Mouse (Mus musculus): ENCODE measurements around the gene Ccdc88b. TPM values are rescaled to one million over a fixed set of nuclear protein-coding genes. Genes with fewer than 3 reads are reported as not detected.
A peak's percentile ranks its signal among the peaks of the same experiment; 100 is the strongest.

Ccdc88b gene
- total and polyA plus RNA-seq, 2 experiments from 2014 or later: 0.86 to 1.9 TPM

GRCm38 (mm10) chr19:6855225-6856031 is 2.6 kb downstream of the Ccdc88b start:
- 12% methylated on average over 38 of the region's 38 CpGs for WGBS

GRCm38 (mm10) chr19:6854658-6855057 is 3.4 kb downstream of the Ccdc88b start:
- no peak for TF ChIP-seq CTCF (IDR thresholded peaks at IDR 0.05)
- H3K4me2 ChIP-seq (ENCODE audit: low read depth, low read length, poor library complexity, severe bottlenecking): peak overlapping the region; percentile 36; the same call in 1 of the 2 replicates
- no peak overlapping the region for H3K9ac ChIP-seq (replicated peaks; ENCODE audit: low read length, poor library complexity, severe bottlenecking)
- no peaks in the 10 kb centered on the region; the same call in 1 of the 2 replicates for H3K4me1 ChIP-seq (ENCODE audit: insufficient read depth, low read length)
- no peak for ATAC-seq (ENCODE audit: low FRiP score)
- no peaks in the 10 kb centered on the region for H3K9me3 ChIP-seq (ENCODE audit: low read length)
- DNase-seq (ENCODE audit: low spot score): no peak
- H3K4me3 ChIP-seq (ENCODE audit: low read depth, low read length): no peak overlapping the region
- H3K27me3 ChIP-seq (ENCODE audit: insufficient read depth, low read length): peaks cover 16% of the 10 kb centered on the region; the same call in 1 of the 2 replicates
- 92% methylated on average over 12 of the region's 12 CpGs for WGBS
- no peaks in the 10 kb centered on the region for H3K36me3 ChIP-seq (ENCODE audit: insufficient read depth, low read length)
- no peak overlapping the region for H3K27ac ChIP-seq (ENCODE audit: low read depth, low read length)

More at GRCm38 (mm10) chr19:6855225-6856031, 2.6 kb downstream of the Ccdc88b start:
- DNase-seq (ENCODE audit: low spot score) (peak; percentile 63), ATAC-seq (ENCODE audit: low FRiP score) (peak; percentile 41)
- Histone ChIP-seq H3K27me3 (ENCODE audit: insufficient read depth, low read length) (peaks cover 8% of the 10 kb centered on the region; the same call in 1 of the 2 replicates), H3K36me3 (ENCODE audit: insufficient read depth, low read length) (no peaks in the 10 kb centered on the region), H3K4me3 (ENCODE audit: low read depth, low read length) (no peak overlapping the region), H3K4me1 (ENCODE audit: insufficient read depth, low read length) (no peaks in the 10 kb centered on the region; the same call in 1 of the 2 replicates), H3K9ac (replicated peaks; ENCODE audit: low read length, poor library complexity, severe bottlenecking) (no peak overlapping the region), H3K4me2 (ENCODE audit: low read depth, low read length, poor library complexity, severe bottlenecking) (peak overlapping the region; percentile 36), H3K9me3 (ENCODE audit: low read length) (no peaks in the 10 kb centered on the region), H3K27ac (ENCODE audit: low read depth, low read length) (no peak overlapping the region)
- peak; percentile 34 for TF ChIP-seq CTCF (IDR thresholded peaks at IDR 0.05)

- Histone ChIP-seq H3K27me3 (ENCODE audit: insufficient read depth, low read length) (peaks cover 22% of the 10 kb centered on the region; the same call in 1 of the 2 replicates), H3K9me3 (ENCODE audit: low read length) (no peaks in the 10 kb centered on the region), H3K4me1 (ENCODE audit: insufficient read depth, low read length) (no peaks in the 10 kb centered on the region; the same call in 1 of the 2 replicates), H3K36me3 (ENCODE audit: insufficient read depth, low read length) (no peaks in the 10 kb centered on the region), H3K27ac (ENCODE audit: low read depth, low read length) (no peak overlapping the region), H3K9ac (replicated peaks; ENCODE audit: low read length, poor library complexity, severe bottlenecking) (no peak overlapping the region), H3K4me3 (ENCODE audit: low read depth, low read length) (no peak overlapping the region), H3K4me2 (ENCODE audit: low read depth, low read length, poor library complexity, severe bottlenecking) (no peak overlapping the region)
- 83% methylated on average over 8 of the region's 8 CpGs for WGBS
- TF ChIP-seq CTCF (IDR thresholded peaks at IDR 0.05): no peak
- no peak for ATAC-seq (ENCODE audit: low FRiP score)
- no peak for DNase-seq (ENCODE audit: low spot score)
Measured at GRCm38 (mm10) chr19:6853903-6854302, 4.1 kb downstream of the Ccdc88b start.

- Histone ChIP-seq H3K9ac (replicated peaks; ENCODE audit: low read length, poor library complexity, severe bottlenecking) (no peak overlapping the region), H3K36me3 (ENCODE audit: insufficient read depth, low read length) (no peaks in the 10 kb centered on the region), H3K27me3 (ENCODE audit: insufficient read depth, low read length) (peaks cover 32% of the 10 kb centered on the region), H3K4me1 (ENCODE audit: insufficient read depth, low read length) (peaks cover 7% of the 10 kb centered on the region; the same call in 1 of the 2 replicates), H3K27ac (ENCODE audit: low read depth, low read length) (no peak overlapping the region), H3K9me3 (ENCODE audit: low read length) (no peaks in the 10 kb centered on the region), H3K4me3 (ENCODE audit: low read depth, low read length) (no peak overlapping the region), H3K4me2 (ENCODE audit: low read depth, low read length, poor library complexity, severe bottlenecking) (no peak overlapping the region)
- no peak for DNase-seq (ENCODE audit: low spot score)
- WGBS: 80% methylated on average over 21 of the region's 21 CpGs
- no peak for TF ChIP-seq CTCF (IDR thresholded peaks at IDR 0.05)
- ATAC-seq (ENCODE audit: low FRiP score): no peak
Measured at GRCm38 (mm10) chr19:6852393-6853305, 5.4 kb downstream of the Ccdc88b start.

- Histone ChIP-seq H3K27me3 (ENCODE audit: insufficient read depth, low read length) (peaks cover 41% of the 10 kb centered on the region), H3K9ac (replicated peaks; ENCODE audit: low read length, poor library complexity, severe bottlenecking) (no peak overlapping the region), H3K4me1 (ENCODE audit: insufficient read depth, low read length) (peaks cover 7% of the 10 kb centered on the region; the same call in 1 of the 2 replicates), H3K36me3 (ENCODE audit: insufficient read depth, low read length) (no peaks in the 10 kb centered on the region), H3K27ac (ENCODE audit: low read depth, low read length) (no peak overlapping the region), H3K9me3 (ENCODE audit: low read length) (no peaks in the 10 kb centered on the region), H3K4me3 (ENCODE audit: low read depth, low read length) (no peak overlapping the region), H3K4me2 (ENCODE audit: low read depth, low read length, poor library complexity, severe bottlenecking) (no peak overlapping the region)
- ATAC-seq (ENCODE audit: low FRiP score) (no peak), DNase-seq (ENCODE audit: low spot score) (no peak)
- WGBS: 86% methylated on average over 3 of the region's 3 CpGs
- no peak for TF ChIP-seq CTCF (IDR thresholded peaks at IDR 0.05)
Measured at GRCm38 (mm10) chr19:6851497-6851896, 6.5 kb downstream of the Ccdc88b start.

Measured in midbrain, postnatal 0 days (tissue).